Mouse (Mus musculus): Measurements from ENCODE around the gene Fuz.

Fuz gene

DNA sequence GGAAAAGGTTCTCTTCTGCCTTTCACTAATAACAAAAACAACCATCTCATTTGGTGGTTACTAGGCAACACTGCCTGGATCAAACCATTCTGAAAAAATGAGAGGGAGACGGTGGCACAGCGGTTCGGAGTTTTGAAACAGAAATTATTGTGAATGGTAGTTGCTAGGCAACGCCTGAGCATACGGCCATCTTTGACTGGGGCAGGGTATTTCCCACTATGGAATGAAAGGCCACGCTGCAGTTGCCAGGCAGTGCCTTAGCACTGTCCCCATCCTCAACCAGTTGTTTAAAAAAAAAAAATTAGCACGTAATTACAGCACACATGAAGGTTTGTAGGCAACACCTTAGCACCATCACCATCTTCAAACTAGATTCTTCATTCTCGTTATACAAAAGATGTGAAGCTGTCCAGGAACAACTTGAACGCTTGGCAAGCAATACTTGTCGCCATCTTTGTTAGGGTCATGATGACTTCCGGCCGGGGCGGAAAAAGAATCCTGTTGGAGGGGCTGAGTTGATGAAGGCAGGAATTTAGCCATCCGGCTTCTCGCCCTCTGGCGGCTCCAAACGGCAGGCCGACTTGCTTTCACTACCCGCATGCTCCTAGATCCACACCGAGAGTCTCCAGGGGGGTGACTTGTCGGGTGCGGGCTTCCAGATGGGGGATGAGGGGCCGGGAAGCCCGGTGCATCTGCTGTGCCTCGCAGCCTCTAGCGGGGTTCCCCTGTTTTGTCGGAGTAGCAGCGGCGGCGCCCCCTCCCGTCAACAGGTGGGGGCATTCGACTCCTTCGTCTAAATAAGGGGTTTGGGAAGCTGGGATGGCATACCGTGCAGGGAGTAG lies at the start of gene Fuz:
Fuz (plus strand) TSS at position 487 of the 842 bp plus-strand sequence.
- peak; percentile 92 for DNase-seq

DNA sequence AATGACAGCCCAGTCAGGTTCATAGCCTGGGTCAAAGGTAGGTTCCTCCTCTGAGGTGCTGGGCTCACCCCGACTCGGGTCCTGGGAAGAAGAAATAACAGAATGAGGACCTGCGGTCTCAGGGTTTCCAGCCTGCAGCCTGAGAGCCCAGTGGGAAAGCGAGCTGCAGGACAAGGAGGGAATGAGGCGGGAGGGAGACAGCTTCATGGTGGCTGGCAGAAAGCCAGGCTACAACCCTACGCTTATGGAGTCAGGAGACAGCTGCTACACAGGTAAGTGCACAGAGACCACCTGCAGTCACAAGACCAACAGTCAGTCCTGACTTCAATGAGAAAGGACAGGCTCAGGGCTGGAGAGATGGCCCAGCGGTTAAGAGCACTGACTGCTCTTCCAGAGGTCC lies 49.1 kb upstream of the Fuz start:
- DNase-seq: no peak

DNA sequence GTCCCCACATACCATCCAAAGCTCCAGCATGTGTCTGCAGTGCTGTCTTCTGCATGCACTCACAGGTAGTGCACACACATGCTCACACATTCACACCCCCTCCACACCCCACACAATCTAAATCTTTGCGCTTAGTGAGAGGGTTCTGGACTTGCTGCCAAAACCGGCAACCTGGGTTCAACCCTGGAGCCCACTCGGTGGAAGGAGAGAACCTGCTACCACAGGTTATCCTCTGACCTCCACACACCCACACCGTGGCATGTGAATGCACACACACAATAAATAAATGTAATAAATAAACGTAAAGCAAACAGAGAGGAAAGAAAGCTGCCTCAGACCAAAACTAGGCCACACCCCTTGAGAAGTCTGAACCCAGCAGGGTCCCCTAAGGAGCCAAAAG lies 48.1 kb upstream of the Fuz start:
- no peak for DNase-seq

DNA sequence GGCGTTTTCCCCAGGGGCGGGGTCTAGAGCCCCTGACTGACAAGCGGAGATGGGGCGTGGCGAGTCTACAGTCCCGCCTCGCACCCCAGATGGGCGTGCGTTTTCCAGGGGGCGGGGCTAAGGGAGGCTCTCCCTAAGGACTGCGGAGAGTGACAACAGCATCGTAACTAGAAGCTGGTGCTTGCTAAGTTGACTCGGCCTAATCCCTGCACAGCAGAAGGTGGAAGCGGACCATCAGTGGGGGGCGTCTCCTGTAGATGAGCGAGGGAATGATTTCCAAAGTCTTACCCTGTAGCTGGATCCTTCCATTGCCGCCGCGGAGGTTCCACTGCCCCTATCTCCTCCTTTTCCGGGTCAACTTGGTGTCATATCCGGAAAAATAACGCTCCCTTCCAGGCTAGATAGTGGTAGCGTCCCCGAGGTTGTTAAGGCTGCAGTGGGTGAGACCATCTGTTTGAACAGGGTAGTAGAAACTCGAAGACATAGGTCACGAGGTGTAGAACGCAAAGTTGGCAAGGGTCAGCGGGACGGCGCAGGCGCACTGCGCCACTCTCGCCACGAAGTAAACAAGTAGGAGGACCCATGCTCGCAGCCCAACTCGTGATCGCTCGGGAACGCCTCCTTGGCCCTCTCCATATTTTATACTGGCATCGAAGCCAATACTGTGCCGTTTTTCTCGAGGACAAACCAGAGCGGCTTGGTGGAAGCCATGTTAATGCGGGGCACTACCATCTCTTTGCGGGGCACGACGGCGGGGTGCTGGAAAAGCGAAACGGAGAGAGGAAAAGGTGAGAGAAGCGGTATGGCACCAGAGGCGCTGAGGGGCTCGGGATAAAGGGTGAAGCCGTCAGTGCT lies 47.1 kb upstream of the Fuz start, which contains the start of the genes Akt1s1 and Tbc1d17:
Akt1s1 (plus strand) TSS at position 431 of the 855 bp plus-strand sequence.
Tbc1d17 (minus strand) TSS at position 519 of the 855 bp plus-strand sequence.
- DNase-seq: peak; percentile 99

DNA sequence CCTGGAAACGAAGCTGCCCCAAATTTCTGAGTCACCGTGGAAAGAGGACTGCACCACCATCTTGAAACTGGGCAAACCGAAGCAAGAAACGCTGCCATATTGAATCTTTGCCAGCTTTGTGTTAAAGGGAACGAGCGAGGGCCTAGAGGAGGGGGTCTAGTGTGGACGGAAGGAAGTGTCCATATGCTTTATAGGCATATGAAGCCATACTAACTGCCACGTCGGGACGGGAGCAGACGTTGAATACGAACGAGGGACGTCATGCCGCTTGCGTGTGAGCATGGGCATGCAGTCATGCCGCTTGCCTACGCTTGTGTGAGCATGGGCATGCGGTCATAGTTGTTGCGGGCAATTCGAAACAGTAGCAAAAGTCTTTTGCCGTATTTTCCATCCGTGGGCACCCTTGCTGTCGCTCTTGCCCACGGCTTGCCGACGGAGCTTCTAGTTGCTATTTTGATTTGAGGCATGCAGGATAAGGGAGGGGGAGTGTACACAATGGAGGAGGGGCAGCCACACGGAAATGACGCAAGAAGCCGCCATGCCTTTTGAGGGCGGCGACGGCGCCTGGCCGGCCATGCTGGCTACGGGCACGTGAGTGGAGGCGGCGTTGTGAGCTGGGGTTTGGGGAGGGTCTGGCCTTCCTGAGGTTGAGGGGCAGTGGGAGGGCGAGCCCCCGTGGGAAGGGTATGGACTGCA lies 46.3 kb upstream of the Fuz start:
- DNase-seq: peak; percentile 91

DNA sequence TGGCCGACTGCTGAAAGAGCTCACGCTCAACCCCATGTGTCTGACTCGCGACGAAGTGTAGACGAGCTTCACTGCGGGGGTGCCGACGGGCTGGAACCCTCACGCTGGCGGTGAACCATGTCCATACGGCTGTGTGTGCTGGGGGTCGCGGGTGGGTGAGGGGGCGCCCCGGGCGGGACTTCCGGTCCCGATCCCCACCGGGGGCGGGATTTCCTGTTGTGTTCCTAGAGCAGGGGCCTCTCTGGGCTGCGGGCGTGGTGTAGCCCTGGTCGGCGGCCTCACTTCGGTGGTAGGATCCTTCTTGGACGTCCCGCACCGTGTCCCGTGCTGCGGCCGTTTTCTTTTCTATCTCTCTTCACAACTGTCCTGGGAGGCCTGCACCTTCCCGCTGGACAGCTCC lies 45.7 kb upstream of the Fuz start:
- peak; percentile 81 for DNase-seq

DNA sequence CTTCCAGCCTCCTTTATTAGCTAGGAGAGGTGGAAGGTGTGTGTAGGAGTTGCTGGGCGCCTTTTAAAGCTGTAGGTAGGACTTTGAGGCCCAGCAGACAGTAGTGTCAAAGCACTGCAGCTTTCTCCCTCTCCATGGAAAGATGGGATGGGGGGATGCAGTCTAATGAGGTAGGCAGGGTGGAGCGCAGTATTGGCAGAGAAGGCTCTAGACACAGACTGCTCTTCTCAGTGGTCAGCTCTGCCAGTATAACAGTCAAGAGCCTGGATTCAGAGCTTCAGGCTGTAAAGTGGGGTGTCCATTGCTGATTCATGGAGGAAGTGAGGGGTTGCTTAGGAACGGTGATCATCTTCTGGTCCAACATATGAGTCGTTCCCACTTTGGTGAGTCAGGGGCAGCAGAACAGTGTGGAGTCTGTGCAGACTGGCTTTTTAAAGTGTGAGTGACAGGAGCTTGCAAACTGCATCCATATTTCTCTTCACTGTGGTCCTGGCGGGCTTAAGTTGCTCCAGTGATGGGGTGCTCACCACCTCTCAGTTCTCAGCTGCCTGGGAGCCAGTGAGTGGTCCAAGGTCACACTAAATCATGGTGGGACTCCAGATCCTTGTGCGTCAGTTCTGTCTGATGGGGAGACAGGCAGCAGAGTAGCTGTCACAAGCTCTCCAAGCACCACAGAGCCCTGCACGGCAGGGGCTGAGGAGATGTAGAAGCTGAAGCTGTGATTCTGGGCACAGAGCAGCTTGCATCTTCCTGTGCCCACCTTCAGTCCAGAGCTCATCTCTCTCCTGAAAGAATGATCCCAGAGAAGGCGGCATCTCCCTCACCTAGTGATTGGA lies 44.9 kb upstream of the Fuz start:
- DNase-seq: no peak

DNA sequence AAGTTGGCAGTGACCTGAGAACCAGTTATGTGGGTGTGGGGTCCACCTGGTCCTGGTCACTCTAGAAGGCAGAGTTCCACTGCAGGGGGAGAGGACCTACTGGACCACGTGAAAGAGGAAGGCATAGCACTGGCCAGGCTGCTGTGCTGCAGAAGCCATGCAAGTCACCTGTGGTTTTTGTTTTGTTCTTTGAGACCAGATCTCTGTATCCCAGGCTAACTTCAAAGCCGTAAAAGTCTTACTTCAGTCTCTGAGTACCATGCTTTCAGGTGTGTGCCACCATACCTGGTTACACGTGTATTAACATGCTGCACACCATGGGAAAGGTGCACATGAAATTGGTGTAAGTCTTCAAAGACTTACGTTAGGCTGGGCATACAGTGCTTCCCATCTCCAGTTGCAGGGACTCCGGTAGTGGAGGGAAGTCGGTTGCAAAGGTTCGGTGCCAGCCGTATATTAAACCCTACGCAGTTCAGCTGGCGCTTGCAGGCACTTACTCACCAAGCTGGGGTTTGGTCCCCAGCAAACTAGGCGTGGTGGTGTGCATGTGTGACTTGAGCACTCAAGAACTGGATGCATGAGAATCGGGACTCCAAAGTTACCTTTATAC lies 44.1 kb upstream of the Fuz start:
- no peak for DNase-seq

DNA sequence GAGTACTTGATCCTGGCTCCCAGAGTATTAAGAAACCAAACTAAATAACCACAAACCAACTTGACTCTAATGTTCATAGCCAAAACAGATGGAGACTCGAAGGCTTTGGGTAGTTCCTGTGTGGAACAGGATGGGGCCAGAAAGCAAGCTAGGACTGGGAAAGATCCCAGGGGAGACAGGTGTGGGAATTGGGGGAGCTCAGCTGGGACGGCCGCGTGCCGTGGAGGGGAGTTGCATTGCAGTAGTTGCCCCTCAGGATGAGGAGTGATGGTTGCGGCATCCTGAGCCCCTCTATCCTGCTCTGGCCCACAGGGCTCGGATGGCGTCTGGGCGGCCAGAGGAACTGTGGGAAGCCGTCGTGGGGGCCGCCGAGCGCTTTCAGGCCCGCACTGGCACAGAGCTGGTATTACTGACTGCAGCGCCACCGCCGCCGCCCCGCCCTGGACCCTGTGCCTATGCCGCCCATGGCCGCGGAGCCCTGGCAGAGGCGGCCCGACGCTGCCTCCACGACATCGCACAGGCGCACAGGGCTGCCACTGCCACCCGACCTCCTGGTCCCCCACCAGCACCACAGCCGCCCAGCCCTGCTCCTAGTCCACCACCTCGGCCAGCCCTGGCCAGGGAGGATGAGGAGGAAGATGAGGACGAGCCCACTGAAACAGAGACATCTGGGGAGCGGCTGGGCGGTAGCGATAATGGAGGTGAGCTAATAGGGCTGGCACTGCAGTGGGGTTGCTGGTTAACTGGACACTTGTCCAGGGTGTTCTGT lies 43.4 kb upstream of the Fuz start:
- DNase-seq: no peak

DNA sequence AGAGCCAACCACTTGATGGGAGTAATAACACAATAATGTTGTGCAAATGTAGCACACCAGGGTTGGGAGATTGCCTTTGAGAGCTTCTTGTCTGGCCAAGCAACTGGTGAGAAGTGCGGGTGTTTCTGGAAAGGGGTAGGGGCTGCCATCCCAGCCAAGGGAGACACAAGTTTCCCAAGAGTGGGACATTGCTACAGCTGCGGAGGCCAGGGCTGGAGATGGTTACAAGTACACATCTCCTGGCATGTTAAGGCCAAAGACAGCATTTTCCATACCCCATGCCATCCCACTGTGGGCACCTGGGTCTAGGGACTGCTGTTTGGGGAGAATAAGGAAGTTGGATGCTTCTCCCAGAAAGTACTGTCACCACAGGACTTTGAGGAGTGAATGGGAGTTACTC lies 42.8 kb upstream of the Fuz start:
- no peak for DNase-seq

DNA sequence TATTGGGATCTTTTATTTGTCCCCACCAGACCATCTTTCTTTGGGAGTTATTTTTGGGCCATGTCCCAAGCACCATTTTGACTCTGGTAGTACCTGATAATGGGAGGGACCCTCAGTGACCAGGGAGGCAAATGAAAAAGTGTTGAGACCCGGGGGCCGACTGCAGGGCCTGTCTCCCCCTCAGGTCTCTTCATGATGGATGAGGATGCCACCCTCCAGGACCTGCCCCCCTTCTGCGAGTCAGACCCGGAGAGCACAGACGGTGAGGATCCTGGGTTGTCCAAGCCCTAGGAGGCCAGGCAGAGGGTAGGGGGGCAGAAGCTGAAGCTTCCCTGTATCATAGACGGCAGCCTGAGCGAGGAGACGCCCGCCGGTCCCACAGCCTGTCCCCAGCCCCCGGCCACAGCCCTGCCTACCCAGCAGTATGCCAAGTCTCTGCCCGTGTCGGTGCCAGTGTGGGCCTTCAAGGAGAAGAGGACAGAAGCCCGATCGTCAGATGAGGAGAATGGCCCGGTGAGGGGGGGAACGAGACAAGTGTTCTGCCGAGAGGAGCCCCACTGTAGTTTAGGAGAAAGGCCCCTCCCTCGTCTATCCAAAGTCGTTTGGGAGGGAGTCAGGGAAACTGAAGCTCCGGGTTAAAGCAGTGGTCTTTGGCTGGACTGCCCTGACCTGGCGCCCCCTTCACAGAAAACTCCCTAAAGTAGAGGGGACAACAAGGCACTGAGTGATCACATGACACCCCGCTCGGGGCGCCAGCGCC lies 42.1 kb upstream of the Fuz start:
- no peak for DNase-seq

DNA sequence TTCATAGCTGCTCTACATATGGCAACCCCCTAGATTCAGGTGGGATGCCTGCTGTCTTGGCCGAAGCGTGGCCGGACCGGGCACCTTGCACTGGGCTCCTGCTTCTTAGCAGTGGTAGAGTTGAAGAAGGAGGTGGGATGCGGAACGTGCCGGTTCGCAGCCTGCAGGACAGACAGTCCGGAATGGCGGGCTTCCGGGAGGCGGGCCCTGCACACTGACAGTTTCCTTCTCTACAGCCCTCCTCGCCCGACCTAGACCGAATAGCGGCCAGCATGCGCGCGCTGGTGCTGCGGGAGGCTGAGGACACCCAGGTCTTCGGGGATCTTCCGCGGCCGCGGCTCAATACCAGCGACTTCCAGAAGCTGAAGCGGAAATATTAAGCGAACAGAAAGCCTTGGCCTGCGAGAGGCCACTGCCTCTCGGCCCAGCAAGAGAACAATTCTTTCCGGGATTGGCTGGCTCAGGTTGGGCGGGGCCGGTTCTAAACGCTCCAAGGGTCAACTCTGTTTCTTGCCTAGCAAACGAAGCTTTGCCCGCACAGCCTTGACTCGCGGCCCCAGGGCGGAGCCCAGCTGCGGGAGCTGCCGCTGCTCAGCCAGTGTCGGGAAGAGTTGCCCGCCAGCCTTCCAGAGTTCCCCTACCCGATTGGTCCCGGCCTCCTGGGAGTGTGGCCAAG lies 41.4 kb upstream of the Fuz start:
- peak; percentile 83 for DNase-seq

DNA sequence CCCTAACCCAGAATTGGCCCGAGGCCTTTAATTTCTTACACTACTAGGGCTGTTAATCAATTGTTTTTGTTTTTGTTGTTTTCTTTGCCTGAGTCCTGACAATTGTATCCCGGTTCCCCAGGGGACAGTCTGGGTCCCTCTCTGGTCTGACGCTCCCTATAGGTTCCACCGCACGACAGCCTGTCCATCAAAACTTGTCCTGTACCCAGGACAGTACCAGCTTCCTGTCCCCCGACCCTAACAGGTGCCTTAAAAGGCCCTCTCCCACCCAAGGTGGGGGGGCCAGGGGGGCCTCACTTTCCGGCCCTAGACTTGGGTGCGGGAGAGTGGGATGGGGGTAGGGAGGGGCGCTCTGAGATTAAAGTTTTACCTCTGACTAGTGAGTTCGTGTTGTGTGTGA lies 40.8 kb upstream of the Fuz start:
- DNase-seq: no peak

DNA sequence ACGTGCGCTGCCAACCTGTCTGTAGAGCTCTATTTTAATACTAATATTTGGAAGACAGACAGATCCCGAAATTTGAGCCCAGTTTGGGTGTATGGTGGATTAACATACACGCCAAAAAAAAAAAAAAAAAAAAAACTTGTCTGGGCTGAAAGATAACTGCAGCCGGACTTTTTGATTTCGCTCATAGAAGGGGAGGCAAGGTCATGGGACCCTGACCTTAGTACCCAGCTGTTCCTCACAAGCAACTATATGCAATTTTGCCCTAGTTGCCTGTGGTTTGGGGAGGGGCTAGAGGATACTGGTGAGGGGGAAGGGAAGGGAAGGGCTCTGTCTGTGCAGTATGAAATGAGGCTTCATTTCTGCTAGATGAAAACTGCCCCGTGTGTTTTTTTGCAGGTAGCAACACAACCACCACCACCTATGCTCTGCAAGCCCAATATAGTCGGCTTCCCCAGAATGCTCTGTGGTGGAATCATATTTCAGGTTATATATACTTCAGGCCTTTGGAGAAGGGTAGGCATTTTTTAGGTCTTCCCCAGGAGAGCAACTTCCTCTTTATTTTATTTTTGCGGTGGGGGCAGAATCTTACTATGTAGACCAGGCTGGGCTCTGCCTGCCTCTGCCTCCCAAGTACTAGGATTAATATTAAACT lies 39.5 kb upstream of the Fuz start:
- no peak for DNase-seq

DNA sequence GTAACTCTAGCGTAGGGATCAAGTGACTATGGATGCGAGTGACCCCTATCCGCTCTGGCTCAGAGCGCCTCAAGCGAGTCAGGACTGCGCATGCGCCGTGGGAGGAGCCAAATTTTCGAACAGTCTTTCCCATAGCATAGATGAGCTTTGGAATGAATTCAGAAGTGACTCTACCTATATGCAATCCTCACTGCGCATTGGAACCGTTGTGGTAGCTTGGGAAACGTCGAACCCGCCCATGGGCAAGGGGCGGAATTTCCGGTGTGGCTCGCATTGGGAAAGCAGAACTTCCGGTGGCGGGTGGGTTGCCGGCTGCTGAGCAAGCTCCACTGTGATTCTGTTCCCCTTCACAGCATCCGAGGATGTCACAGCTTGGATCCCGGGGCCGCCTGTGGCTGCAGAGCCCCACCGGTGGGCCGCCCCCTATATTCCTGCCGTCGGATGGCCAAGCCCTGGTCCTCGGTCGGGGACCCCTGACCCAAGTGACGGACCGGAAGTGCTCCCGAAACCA lies 38.8 kb upstream of the Fuz start, which contains the start of gene Pnkp:
Pnkp (plus strand) TSS at position 98 of the 511 bp plus-strand sequence.
- DNase-seq: peak; percentile 85

DNA sequence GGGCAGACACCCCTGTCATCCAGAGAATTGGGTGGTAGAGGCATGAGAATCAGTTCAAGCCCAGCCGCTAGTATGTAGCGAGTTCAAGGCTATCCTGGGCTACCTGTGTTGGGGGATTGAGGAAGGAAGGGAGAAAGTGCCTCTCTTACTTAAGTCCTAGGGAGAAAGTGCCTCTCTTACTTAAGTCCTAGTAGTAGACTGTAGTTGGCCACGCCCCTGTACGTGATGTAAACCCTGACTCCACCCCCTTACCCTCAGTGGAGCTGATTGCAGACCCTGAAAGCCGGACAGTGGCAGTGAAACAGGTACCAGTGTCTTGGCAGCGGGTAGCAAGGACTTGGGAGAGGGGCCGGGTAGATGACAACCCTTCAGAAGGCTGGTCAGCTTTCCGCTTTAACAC lies 38.0 kb upstream of the Fuz start:
- DNase-seq: peak; percentile 50

DNA sequence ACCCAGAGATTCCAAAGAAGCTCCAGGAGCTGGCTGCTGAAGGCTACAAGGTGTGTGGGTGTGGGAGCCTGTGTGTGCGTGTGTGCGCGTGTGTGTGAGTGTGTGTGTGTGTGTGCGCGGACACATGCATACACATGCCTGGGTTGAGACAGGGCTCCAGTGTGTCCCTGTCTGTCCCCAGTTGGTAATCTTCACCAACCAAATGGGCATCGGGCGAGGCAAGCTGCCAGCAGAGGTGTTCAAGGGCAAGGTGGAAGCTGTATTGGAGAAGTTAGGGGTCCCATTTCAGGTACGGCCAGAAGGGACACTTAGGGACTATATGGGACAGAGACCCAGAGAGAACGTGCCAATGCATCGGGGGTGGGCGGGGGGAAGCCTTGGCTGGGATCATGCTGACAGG lies 36.0 kb upstream of the Fuz start:
- DNase-seq: no peak

DNA sequence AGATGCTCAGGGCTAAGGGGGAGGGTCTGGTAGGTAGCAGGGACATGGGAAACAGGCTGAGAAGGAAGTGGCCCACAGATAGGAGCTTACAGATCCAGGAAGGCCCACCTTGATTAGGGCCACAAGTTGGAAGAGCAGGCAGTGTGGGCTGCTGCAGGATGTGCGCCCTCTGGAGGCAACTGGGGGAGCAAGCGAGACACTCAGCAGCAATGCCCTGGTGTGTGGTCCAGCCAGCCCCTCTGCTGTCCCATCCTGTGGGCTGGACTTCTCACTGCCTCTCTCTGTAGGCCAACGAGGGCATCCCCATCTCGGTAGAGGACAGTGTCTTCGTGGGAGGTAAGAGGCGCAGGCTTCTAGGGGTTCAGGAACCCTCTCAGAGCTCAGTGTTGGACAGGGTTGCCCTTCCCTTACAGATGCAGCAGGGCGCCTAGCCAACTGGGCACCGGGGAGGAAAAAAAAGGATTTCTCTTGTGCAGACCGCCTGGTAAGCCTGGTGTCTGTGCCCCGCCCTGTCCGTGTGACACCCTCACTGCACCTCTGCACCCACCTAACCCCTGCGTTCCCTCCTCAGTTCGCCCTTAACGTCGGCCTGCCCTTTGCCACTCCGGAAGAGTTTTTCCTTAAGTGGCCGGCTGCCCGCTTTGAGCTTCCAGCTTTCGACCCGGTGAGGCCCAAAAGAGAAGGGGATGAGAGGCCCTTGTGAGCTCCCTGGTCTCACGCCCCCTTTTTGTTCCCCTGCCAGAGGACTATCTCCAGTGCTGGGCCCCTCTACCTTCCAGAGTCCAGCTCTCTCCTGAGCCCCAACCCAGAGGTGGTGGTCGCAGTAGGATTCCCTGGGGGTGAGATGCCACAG lies 35.1 kb upstream of the Fuz start:
- peak; percentile 78 for DNase-seq
